8 mouse cellular contexts compared by ENCODE assay signal in the genomic region with DNA sequence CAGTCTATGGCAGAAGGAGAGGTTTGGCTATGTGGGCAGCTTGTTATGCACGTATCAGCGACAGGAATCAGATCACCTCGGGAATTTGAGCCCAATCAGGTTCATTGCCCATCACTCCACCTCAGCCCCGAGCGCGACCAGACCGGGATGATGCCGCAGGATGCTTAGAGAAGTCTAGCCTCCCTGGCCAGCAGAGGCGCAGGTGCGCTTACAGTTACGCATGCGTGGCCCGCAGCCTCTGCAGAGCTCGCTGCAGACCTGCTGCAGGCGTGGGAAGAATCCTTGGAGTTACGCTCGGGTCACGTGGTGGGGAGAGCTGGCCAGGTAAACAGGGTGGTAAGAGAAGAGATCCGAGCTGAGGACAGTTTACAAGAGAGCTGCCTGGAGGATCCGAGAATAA. TPM values are rescaled to one million over a fixed set of nuclear protein-coding genes. Genes with fewer than 3 reads are reported as not detected.
DNase-seq lines count a peak whose midpoint lies in the region; ATAC-seq and TF ChIP-seq lines count a peak whose summit lies in the region.

No protein-coding gene starts in this region.

- DNase-seq in heart, postnatal 36 days = no peak
- DNase-seq in cerebellum, adult 2 months = peak; percentile 91 to 93
- peak; percentile 78 for DNase-seq in forebrain, postnatal 0 days
- DNase-seq in retina, postnatal 1 day = peak; percentile 71

- peaks cover 6% of the 10 kb centered on the region for H3K4me1 ChIP-seq in heart, embryonic 12.5 days (replicated peaks)
- H3K4me1 ChIP-seq in cerebellum, adult 2 months (ENCODE audit: control insufficient read depth, insufficient read depth, low read length) = 0 out of 2 replicates have a peak, but pooled peaks cover 3% of the 10 kb centered on the region
- no peaks in the 10 kb centered on the region for H3K4me1 ChIP-seq in forebrain, postnatal 0 days (ENCODE audit: insufficient read depth)
- 0 out of 2 replicates have a peak, but pooled peaks cover 3% of the 10 kb centered on the region for H3K4me1 ChIP-seq in kidney, embryonic 16.5 days (ENCODE audit: insufficient read depth, low read length)
- H3K4me1 ChIP-seq in lung, embryonic 15.5 days = peaks cover 8% of the 10 kb centered on the region

- H3K36me3 ChIP-seq in heart, embryonic 12.5 days = no peaks in the 10 kb centered on the region
- no peaks in the 10 kb centered on the region for H3K36me3 ChIP-seq in forebrain, postnatal 0 days (ENCODE audit: insufficient read depth)
- H3K36me3 ChIP-seq in kidney, embryonic 16.5 days (ENCODE audit: insufficient read depth, low read length) = no peaks in the 10 kb centered on the region
- no peaks in the 10 kb centered on the region for H3K36me3 ChIP-seq in lung, embryonic 15.5 days

- peaks cover 28% of the 10 kb centered on the region for H3K27me3 ChIP-seq in heart, embryonic 12.5 days (replicated peaks)
- H3K27me3 ChIP-seq in cerebellum, adult 2 months (ENCODE audit: control insufficient read depth, insufficient read depth, low read length) = no peaks in the 10 kb centered on the region
- H3K27me3 ChIP-seq in forebrain, postnatal 0 days (ENCODE audit: insufficient read depth, low read length) = no peaks in the 10 kb centered on the region
- H3K27me3 ChIP-seq in kidney, embryonic 16.5 days (ENCODE audit: insufficient read depth, low read length) = no peaks in the 10 kb centered on the region; the same call in 1 of the 2 replicates
- H3K27me3 ChIP-seq in lung, embryonic 15.5 days = peaks cover 15% of the 10 kb centered on the region; the same call in 1 of the 2 replicates

- TF ChIP-seq POLR2A in cerebellum, adult 2 months (IDR thresholded peaks at IDR 0.05; ENCODE audit: borderline replicate concordance, insufficient read depth, low read length) = peak; percentile 86

- ATAC-seq in heart, embryonic 12.5 days (ENCODE audit: insufficient number of reproducible peaks, low FRiP score) = no peak
- peak; percentile 46 for ATAC-seq in forebrain, postnatal 0 days
- ATAC-seq in kidney, embryonic 16.5 days (ENCODE audit: low FRiP score, low TSS enrichment) = peak; percentile 6; the same call in 1 of the 2 replicates
- no peak for ATAC-seq in lung, embryonic 15.5 days (ENCODE audit: borderline replicate concordance, extremely low read depth, low FRiP score, low TSS enrichment)
- ATAC-seq in granulocyte monocyte progenitor cell, adult 5-6 weeks (replicated peaks; ENCODE audit: poor library complexity, severe bottlenecking) = no peak

- peak; percentile 62 for TF ChIP-seq CTCF in cerebellum, adult 2 months (IDR thresholded peaks at IDR 0.05; ENCODE audit: borderline replicate concordance, insufficient read depth, low read depth, low read length)
- TF ChIP-seq CTCF in forebrain, postnatal 0 days (IDR thresholded peaks at IDR 0.05; ENCODE audit: low read depth) = peak; percentile 71

- intact Hi-C loops in heart, postnatal 36 days (cut with DNase I) = loop anchor here (5.0 to 10.0 kb wide), 2 partner anchors 140 to 227 kb away; a partner anchor contains a TSS

- H3K27ac ChIP-seq in heart, embryonic 12.5 days (ENCODE audit: poor library complexity, severe bottlenecking) = no peak overlapping the region
- peak overlapping the region; percentile 61 for H3K27ac ChIP-seq in cerebellum, adult 2 months (ENCODE audit: insufficient read depth, low read length)
- no peak overlapping the region for H3K27ac ChIP-seq in forebrain, postnatal 0 days (ENCODE audit: low read depth, low read length)
- no peak overlapping the region for H3K27ac ChIP-seq in kidney, embryonic 16.5 days (ENCODE audit: low read length)
- no peak overlapping the region for H3K27ac ChIP-seq in lung, embryonic 15.5 days

- peak overlapping the region; percentile 10; the same call in 1 of the 2 replicates for H3K4me2 ChIP-seq in heart, embryonic 12.5 days
- peak overlapping the region; percentile 43 for H3K4me2 ChIP-seq in forebrain, postnatal 0 days (ENCODE audit: low read depth)
- H3K4me2 ChIP-seq in kidney, embryonic 16.5 days (replicated peaks; ENCODE audit: low read depth, low read length) = peak overlapping the region; percentile 43
- peak overlapping the region; percentile 31; the same call in 1 of the 2 replicates for H3K4me2 ChIP-seq in lung, embryonic 15.5 days

- H3K9ac ChIP-seq in heart, embryonic 12.5 days = no peak overlapping the region
- H3K9ac ChIP-seq in forebrain, postnatal 0 days = no peak overlapping the region
- peak overlapping the region; percentile 34; the same call in 1 of the 2 replicates for H3K9ac ChIP-seq in kidney, embryonic 16.5 days (replicated peaks; ENCODE audit: low read length)
- H3K9ac ChIP-seq in lung, embryonic 15.5 days = no peak overlapping the region

- WGBS in heart, embryonic 12.5 days = 2% methylated on average over 20 of the region's 20 CpGs
- WGBS in cerebellum, adult 2 months = 1% methylated on average over 20 of the region's 20 CpGs
- WGBS in forebrain, postnatal 0 days = 2% methylated on average over 20 of the region's 20 CpGs
- WGBS in kidney, embryonic 16.5 days = 2% methylated on average over 20 of the region's 20 CpGs
- WGBS in lung, embryonic 15.5 days = 2% methylated on average over 20 of the region's 20 CpGs

- no peak overlapping the region for H3K4me3 ChIP-seq in heart, embryonic 12.5 days
- peak overlapping the region; percentile 46 for H3K4me3 ChIP-seq in cerebellum, adult 2 months (replicated peaks; ENCODE audit: insufficient read depth, low read depth, low read length)
- H3K4me3 ChIP-seq in forebrain, postnatal 0 days (ENCODE audit: low read depth, low read length) = peak overlapping the region; percentile 11; the same call in 1 of the 2 replicates
- peak overlapping the region; percentile 13; the same call in 1 of the 2 replicates for H3K4me3 ChIP-seq in kidney, embryonic 16.5 days (ENCODE audit: low read length)
- no peak overlapping the region for H3K4me3 ChIP-seq in lung, embryonic 15.5 days

- no peaks in the 10 kb centered on the region for H3K9me3 ChIP-seq in heart, embryonic 12.5 days (replicated peaks)
- H3K9me3 ChIP-seq in forebrain, postnatal 0 days (ENCODE audit: low read length) = no peaks in the 10 kb centered on the region
- no peaks in the 10 kb centered on the region for H3K9me3 ChIP-seq in kidney, embryonic 16.5 days (ENCODE audit: low read length)
- H3K9me3 ChIP-seq in lung, embryonic 15.5 days = no peaks in the 10 kb centered on the region

RNA-seq across cellular contexts. Expression of a gene that starts 5.1 kb away (rescaled TPM):
- polyA plus RNA-seq in heart, embryonic 12.5 days (2016; fragmentation: Nextera tagmentation; extraction: Ambion mirVana) = 30.8 and 31.1 TPM in 2 replicates
- 10 to 100 TPM; 10.1 to 14.3 TPM for total RNA-seq in heart, postnatal 36 days (2021)
- 889 and 932 TPM in 2 replicates for polyA plus RNA-seq in cerebellum, adult 2 months (2012; rRNA removed)
- total RNA-seq in forebrain, postnatal 0 days (2014; rRNA removed) = 109 and 135 TPM in 2 replicates
- polyA plus RNA-seq in forebrain, postnatal 0 days (2015; fragmentation: Nextera tagmentation; extraction: Ambion mirVana) = 268 and 350 TPM in 2 replicates
- 19.6 and 22.3 TPM in 2 replicates for polyA plus RNA-seq in kidney, embryonic 16.5 days (2015; fragmentation: Nextera tagmentation; extraction: Ambion mirVana)
- 21.0 and 22.3 TPM in 2 replicates for polyA plus RNA-seq in lung, embryonic 15.5 days (2015; fragmentation: Nextera tagmentation; extraction: Ambion mirVana)
- total RNA-seq in granulocyte monocyte progenitor cell, adult 5-6 weeks (2014; fragmentation: Nextera tagmentation) = 3.5 and 6.3 TPM in 2 replicates
- 1.3 and 1.6 TPM in 2 replicates for total RNA-seq in granulocyte monocyte progenitor cell, adult 5-6 weeks (2017)

RNA-seq across cellular contexts. Expression of a gene that starts 23.8 kb away (rescaled TPM):
- polyA plus RNA-seq in heart, embryonic 12.5 days (2016; fragmentation: Nextera tagmentation; extraction: Ambion mirVana) = 62.0 and 64.4 TPM in 2 replicates
- total RNA-seq in heart, postnatal 36 days (2021) = 10 to 100 TPM; 22.5 to 26.9 TPM
- 23.9 and 24.5 TPM in 2 replicates for polyA plus RNA-seq in cerebellum, adult 2 months (2012; rRNA removed)
- 38.1 and 43.9 TPM in 2 replicates for total RNA-seq in forebrain, postnatal 0 days (2014; rRNA removed)
- polyA plus RNA-seq in forebrain, postnatal 0 days (2015; fragmentation: Nextera tagmentation; extraction: Ambion mirVana) = 26.6 and 27.7 TPM in 2 replicates
- polyA plus RNA-seq in kidney, embryonic 16.5 days (2015; fragmentation: Nextera tagmentation; extraction: Ambion mirVana) = 54.4 and 56.2 TPM in 2 replicates
- 114 and 117 TPM in 2 replicates for polyA plus RNA-seq in lung, embryonic 15.5 days (2015; fragmentation: Nextera tagmentation; extraction: Ambion mirVana)
- 7.9 and 20.5 TPM in 2 replicates for total RNA-seq in granulocyte monocyte progenitor cell, adult 5-6 weeks (2014; fragmentation: Nextera tagmentation)
- 6.2 and 9.6 TPM in 2 replicates for total RNA-seq in granulocyte monocyte progenitor cell, adult 5-6 weeks (2017)

Comparison
In these comparisons a context has a peak if more than half of its experiments do, and no peak if none do; other contexts are left out.
1. ATAC-seq: peak in forebrain, postnatal 0 days (single experiment) and kidney, embryonic 16.5 days (single experiment); none in heart, embryonic 12.5 days (single experiment), lung, embryonic 15.5 days (single experiment) and granulocyte monocyte progenitor cell, adult 5-6 weeks (single experiment).
2. H3K4me3 ChIP-seq: peak in cerebellum, adult 2 months (single experiment), forebrain, postnatal 0 days (single experiment) and kidney, embryonic 16.5 days (single experiment); none in heart, embryonic 12.5 days (single experiment) and lung, embryonic 15.5 days (single experiment).
3. DNase-seq: peak in cerebellum, adult 2 months (2 of 2), forebrain, postnatal 0 days (single experiment) and retina, postnatal 1 day (single experiment); none in heart, postnatal 36 days (0 of 2).
4. Peak in every context shown above with its lines, with median percentiles within 50 percentile points of each other: H3K4me2 ChIP-seq.